Mouse (Mus musculus): ENCODE data around the gene Mcidas. TPM values are rescaled to one million over a fixed set of nuclear protein-coding genes. Genes with fewer than 3 reads are reported as not detected.

Gene Mcidas
- polyA plus RNA-seq, 1 experiment from 2014 or later, result 0.03 TPM

GRCm38 (mm10) chr13:112987532-112987943, 6.1 kb upstream of the Mcidas start, which contains the start of gene Ccno:
Gene Ccno (plus strand): TSS chr13:112987802.
- no peak for TF ChIP-seq CTCF (IDR thresholded peaks at IDR 0.05)
- DNase-seq (ENCODE audit: low read depth, low spot score), result peak; percentile 46
- H3K27me3 ChIP-seq, result peaks cover 27% of the 10 kb centered on the region
- in situ Hi-C loops (cut with MboI; ENCODE audit: low pct_unique_long_range_greater_than_20kb), result loop anchor here (5.0 to 25.0 kb wide), 2 partner anchors 50 to 700 kb away; partner anchors contain the start of genes Ankrd55 and Cdc20b
- POLR2A ChIA-PET, result interaction anchor here (0.6 to 1.2 kb wide), 3 partner anchors 54 to 266 kb away, joined by 3 to 4 read pairs (median 3); no protein-coding TSS in a partner anchor
- peak; percentile 88 for ATAC-seq
- CTCF ChIA-PET, result interaction anchor here (1.1 kb wide), 1 partner anchor 29 kb away, joined by 3 read pairs; no protein-coding TSS in a partner anchor

DNA sequence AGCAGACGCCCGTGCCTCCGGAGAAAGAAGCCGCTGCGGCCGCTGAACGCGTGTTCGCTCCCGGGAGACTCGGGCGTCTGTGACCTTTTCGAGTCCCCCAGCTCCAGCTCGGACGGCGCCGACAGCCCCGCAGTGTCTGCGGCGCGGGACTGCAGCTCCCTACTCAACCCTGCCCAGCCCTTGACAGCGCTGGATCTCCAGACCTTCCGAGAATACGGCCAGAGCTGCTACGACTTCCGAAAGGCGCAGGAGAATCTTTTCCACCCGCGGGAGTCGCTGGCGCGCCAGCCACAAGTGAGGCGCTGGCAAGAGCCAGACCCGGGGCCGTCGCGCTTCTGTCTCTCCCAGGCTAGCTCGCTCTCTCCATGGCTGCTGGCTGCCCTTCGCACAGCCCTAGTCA, 5.7 kb upstream of the Mcidas start:
- TF ChIP-seq CTCF (IDR thresholded peaks at IDR 0.05), result no peak
- ChIA-PET POLR2A (interaction anchor here (0.7 to 1.2 kb wide), 2 partner anchors 62 to 267 kb away, joined by 3 to 4 read pairs; no protein-coding TSS in a partner anchor), CTCF (interaction anchor here (1.1 kb wide), 1 partner anchor 30 kb away, joined by 3 read pairs; no protein-coding TSS in a partner anchor)
- peaks cover 32% of the 10 kb centered on the region for H3K27me3 ChIP-seq
- in situ Hi-C loops (cut with MboI; ENCODE audit: low pct_unique_long_range_greater_than_20kb), result loop anchor here (5.0 to 25.0 kb wide), 2 partner anchors 49 to 701 kb away; partner anchors contain the start of genes Ankrd55 and Cdc20b
- no peak for DNase-seq (ENCODE audit: low read depth, low spot score)
- ATAC-seq, result peak; percentile 40

- ATAC-seq (no peak), DNase-seq (ENCODE audit: low read depth, low spot score) (no peak)
- POLR2A ChIA-PET, result interaction anchor here (0.6 kb wide), 1 partner anchor 34 kb away, joined by 4 read pairs; no protein-coding TSS in a partner anchor
- CTCF ChIA-PET, result interaction anchor here (0.9 kb wide), 1 partner anchor 13 kb away, joined by 3 read pairs; no protein-coding TSS in a partner anchor
- no peak for TF ChIP-seq CTCF (IDR thresholded peaks at IDR 0.05)
- in situ Hi-C loops (cut with MboI; ENCODE audit: low pct_unique_long_range_greater_than_20kb), result loop anchor here (5.0 to 25.0 kb wide), 2 partner anchors 48 to 702 kb away; partner anchors contain the start of genes Ankrd55 and Cdc20b
- H3K27me3 ChIP-seq, result peaks cover 40% of the 10 kb centered on the region
These were observed 4.8 kb upstream of the Mcidas start for GRCm38 (mm10) chr13:112988866-112989265.

GRCm38 (mm10) chr13:112989541-112989940, 4.1 kb upstream of the Mcidas start:
- no peak for DNase-seq (ENCODE audit: low read depth, low spot score)
- ATAC-seq, result no peak
- TF ChIP-seq CTCF (IDR thresholded peaks at IDR 0.05), result no peak
- in situ Hi-C loops (cut with MboI; ENCODE audit: low pct_unique_long_range_greater_than_20kb), result loop anchor here (5.0 to 25.0 kb wide), 2 partner anchors 48 to 702 kb away; partner anchors contain the start of genes Ankrd55 and Cdc20b
- peaks cover 46% of the 10 kb centered on the region for H3K27me3 ChIP-seq
- POLR2A ChIA-PET, result no interaction called here
- CTCF ChIA-PET, result interaction anchor here (0.9 to 1.5 kb wide), 2 partner anchors 9 to 14 kb away, joined by 3 to 7 read pairs; no protein-coding TSS in a partner anchor

DNA sequence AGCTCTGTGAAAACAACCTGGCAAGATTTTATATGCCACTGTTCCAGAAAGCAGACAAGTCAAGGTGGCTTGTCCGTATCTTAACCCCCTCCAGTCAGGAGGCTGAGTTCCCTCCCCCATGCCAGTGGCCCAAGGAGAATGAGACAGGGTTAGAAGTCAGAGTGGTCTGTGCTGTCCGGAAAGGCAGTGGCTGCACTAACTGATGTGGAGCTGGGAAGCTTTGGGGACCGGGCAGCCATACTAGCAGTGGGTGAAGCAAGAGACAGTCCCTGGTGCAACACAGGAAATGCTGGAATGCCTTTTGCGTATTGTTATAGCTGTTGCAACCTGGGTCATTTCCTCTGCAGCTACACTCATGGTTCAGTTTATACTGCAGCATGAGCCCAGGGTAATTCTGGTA, 3.3 kb upstream of the Mcidas start:
- TF ChIP-seq CTCF (IDR thresholded peaks at IDR 0.05), result no peak
- H3K27me3 ChIP-seq, result peaks cover 47% of the 10 kb centered on the region
- DNase-seq (ENCODE audit: low read depth, low spot score), result no peak
- no peak for ATAC-seq
- ChIA-PET CTCF (interaction anchor here (1.5 kb wide), 1 partner anchor 9 kb away, joined by 7 read pairs; no protein-coding TSS in a partner anchor), POLR2A (no interaction called here)
- in situ Hi-C loops (cut with MboI; ENCODE audit: low pct_unique_long_range_greater_than_20kb), result loop anchor here (25.0 kb wide), 1 partner anchor 703 kb away; the partner anchor contains the start of gene Ankrd55

- ChIA-PET CTCF (interaction anchor here (1.4 to 1.5 kb wide), 2 partner anchors 17 to 19 kb away, joined by 3 to 5 read pairs; no protein-coding TSS in a partner anchor), POLR2A (no interaction called here)
- in situ Hi-C loops (cut with MboI; ENCODE audit: low pct_unique_long_range_greater_than_20kb), result loop anchor here (25.0 kb wide), 1 partner anchor 707 kb away; the partner anchor contains the start of gene Ankrd55
- TF ChIP-seq CTCF (IDR thresholded peaks at IDR 0.05), result no peak
- DNase-seq (ENCODE audit: low read depth, low spot score) (no peak), ATAC-seq (no peak)
- H3K27me3 ChIP-seq, result peaks cover 49% of the 10 kb centered on the region
These were observed 546 bp downstream of the Mcidas start for GRCm38 (mm10) chr13:112994191-112994590.

- DNase-seq (ENCODE audit: low read depth, low spot score) (peak; percentile 34), ATAC-seq (peak; percentile 69)
- in situ Hi-C loops (cut with MboI; ENCODE audit: low pct_unique_long_range_greater_than_20kb), result loop anchor here (25.0 kb wide), 1 partner anchor 709 kb away; the partner anchor contains the start of gene Ankrd55
- TF ChIP-seq CTCF (IDR thresholded peaks at IDR 0.05), result no peak
- peaks cover 39% of the 10 kb centered on the region for H3K27me3 ChIP-seq
- POLR2A ChIA-PET, result no interaction called here
- CTCF ChIA-PET, result no interaction called here
These were observed 2.8 kb downstream of the Mcidas start for GRCm38 (mm10) chr13:112996407-112996806.

DNA sequence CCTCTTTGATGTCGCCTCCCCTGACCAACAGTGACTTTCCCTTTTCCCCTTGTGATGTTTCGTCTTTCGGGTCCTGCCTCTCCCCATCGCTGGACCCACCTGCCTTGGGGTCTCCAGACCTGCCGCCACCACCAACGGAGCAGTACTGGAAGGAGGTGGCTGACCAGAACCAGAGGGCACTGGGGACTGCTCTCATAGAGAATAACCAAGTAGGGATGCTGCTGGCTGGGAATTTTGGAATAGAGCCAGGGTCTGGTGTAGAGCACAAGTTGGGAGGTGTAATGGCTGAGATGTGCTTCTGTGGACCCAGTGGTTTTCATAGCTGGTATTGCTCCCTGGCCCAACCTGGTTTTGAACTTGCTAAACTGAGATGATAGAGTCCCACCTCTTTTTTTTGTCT, 3.7 kb downstream of the Mcidas start:
- ATAC-seq (no peak), DNase-seq (ENCODE audit: low read depth, low spot score) (no peak)
- peaks cover 39% of the 10 kb centered on the region for H3K27me3 ChIP-seq
- POLR2A ChIA-PET, result no interaction called here
- in situ Hi-C loops (cut with MboI; ENCODE audit: low pct_unique_long_range_greater_than_20kb), result loop anchor here (25.0 kb wide), 1 partner anchor 710 kb away; the partner anchor contains the start of gene Ankrd55
- CTCF ChIA-PET, result interaction anchor here (1.5 kb wide), 1 partner anchor 39 kb away, joined by 3 read pairs; no protein-coding TSS in a partner anchor
- TF ChIP-seq CTCF (IDR thresholded peaks at IDR 0.05), result no peak

DNA sequence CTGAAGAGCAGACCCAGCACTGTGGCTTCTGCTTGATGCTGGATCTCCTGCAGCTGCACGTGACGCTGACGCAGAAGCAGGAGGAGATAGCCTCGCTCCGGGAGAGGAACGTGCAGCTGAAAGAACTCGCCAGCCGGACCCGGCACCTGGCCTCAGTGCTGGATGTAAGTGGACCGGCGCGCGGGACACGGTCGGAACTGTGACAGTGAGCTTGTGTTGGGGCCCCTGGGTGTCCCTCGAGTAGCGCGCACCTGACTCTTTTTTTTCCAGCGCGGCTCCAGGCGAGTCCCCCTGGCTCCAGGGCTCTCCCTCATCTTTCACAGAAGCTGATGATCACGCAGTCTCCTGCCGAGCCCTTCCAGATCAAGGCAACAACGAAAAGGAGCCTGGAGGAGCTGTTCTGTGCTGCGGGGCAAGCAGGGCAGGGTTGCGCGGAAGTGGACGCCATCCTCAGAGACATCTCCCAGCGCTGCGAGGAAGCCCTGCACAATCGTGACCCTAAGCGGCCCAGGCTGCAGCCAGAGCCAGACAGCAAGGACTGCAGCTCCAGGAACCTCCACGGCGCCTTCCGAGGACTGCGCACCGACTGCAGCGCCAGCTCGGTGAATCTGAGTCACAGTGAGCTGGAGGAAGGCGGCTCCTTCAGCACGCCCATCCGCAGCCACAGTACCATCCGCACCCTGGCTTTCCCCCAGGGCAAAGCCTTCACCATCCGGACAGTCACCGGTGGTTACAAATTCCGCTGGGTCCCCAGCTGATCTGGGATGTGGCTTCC, 5.0 kb downstream of the Mcidas start:
- ChIA-PET CTCF (interaction anchor here (1.3 to 1.7 kb wide), 3 partner anchors 8 to 37 kb away, joined by 3 to 7 read pairs (median 3); no protein-coding TSS in a partner anchor), POLR2A (no interaction called here)
- DNase-seq (ENCODE audit: low read depth, low spot score), result no peak
- in situ Hi-C loops (cut with MboI; ENCODE audit: low pct_unique_long_range_greater_than_20kb), result loop anchor here (25.0 kb wide), 1 partner anchor 711 kb away; the partner anchor contains the start of gene Ankrd55
- peak; percentile 64 for ATAC-seq
- TF ChIP-seq CTCF (IDR thresholded peaks at IDR 0.05), result no peak
- H3K27me3 ChIP-seq, result peaks cover 29% of the 10 kb centered on the region

DNA sequence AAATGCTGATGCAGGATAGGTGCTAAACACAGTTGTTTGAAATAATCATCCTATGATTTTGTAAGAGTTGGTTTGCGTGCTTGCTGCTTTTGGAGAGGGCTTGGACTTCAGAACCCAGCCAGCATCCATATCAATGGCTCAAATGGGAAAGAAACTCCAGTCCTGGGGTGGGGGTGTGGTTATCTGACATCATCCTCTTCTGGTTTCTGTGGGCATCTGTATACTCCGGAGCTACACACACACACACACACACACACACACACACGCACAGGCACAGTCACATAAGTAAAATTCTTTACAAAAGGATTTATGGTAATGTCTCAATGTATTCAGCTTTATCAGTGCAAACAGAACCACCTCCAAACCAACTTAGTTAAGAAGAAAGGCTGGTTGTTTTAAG, 6.4 kb downstream of the Mcidas start:
- in situ Hi-C loops (cut with MboI; ENCODE audit: low pct_unique_long_range_greater_than_20kb), result no loop called here
- DNase-seq (ENCODE audit: low read depth, low spot score) (no peak), ATAC-seq (no peak)
- H3K27me3 ChIP-seq, result peaks cover 19% of the 10 kb centered on the region
- ChIA-PET POLR2A (interaction anchor here (0.6 kb wide), 1 partner anchor 22 kb away, joined by 3 read pairs; no protein-coding TSS in a partner anchor), CTCF (no interaction called here)
- TF ChIP-seq CTCF (IDR thresholded peaks at IDR 0.05), result no peak

All from Patski (cell line).